Mouse (Mus musculus) urinary bladder, postnatal 36 days (tissue): Measurements from ENCODE around the gene Ovgp1.
A peak's percentile ranks its signal among the peaks of the same experiment; 100 is the strongest.
"Not testable (repeated sequence)": the region's sequence is repeated elsewhere in the genome, so short reads cannot be mapped to it uniquely, and the experiment has no call there.

Source experiments
- DNase-seq, 2 experiments: peaks; one replicate each; pipeline ENCODE4 v3.0.0; 2022; ENCODE audit warnings: low spot score in 2 of 2, mixed read lengths in 1 of 2

Ovgp1 gene

DNA sequence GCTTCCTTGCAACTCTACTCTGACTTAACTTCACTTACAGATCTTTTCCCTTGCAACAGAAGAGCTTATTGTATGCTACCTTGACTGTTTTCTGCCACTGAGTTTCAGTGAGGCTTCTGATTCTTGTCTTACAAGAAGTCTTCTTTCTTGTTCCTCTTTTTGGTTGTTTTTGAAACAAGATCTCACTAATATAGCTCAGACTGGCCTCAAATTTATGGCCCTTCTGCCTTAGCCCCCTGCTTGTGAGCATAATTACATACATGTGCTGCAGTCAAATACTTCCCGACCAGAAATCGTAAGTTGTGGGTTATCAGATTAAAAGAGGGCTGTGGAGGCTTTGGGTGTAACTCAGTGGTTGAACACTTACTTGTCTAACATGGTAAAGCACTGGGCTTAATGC is 21.2 kb downstream of the Ovgp1 start:
- DNase-seq = no peak

DNA sequence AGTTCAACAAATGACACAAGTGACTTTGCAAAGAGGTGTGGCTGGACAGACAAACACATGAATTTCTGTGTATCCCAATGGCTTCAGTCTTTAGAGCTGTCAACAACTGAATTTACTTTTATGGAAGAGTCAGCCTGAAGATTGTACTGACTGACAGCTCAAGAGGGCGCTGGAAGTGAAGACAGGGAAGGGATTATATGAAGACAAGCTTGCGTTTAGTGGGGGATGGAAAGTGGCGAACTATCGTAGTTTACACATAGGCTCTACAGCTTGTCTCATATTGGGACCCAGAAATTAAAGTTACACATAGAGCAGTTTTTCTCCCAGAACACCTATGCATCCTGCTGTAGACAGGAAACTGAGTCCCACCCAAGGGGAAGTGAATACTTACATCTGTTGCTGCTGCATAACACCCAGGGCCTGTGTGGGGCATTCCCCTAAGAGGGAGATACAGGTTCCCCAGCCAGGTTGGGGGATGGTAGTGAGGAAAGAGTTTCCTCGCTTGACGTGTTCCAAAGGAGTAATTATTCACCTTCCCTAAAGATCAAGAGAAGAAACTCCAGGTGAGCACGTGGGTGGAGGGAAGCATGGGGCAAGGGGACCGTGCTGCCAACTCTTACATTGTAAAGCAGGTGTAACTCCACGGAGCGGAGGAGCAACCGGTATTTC is 27.3 kb downstream of the Ovgp1 start:
- DNase-seq = no peak

DNA sequence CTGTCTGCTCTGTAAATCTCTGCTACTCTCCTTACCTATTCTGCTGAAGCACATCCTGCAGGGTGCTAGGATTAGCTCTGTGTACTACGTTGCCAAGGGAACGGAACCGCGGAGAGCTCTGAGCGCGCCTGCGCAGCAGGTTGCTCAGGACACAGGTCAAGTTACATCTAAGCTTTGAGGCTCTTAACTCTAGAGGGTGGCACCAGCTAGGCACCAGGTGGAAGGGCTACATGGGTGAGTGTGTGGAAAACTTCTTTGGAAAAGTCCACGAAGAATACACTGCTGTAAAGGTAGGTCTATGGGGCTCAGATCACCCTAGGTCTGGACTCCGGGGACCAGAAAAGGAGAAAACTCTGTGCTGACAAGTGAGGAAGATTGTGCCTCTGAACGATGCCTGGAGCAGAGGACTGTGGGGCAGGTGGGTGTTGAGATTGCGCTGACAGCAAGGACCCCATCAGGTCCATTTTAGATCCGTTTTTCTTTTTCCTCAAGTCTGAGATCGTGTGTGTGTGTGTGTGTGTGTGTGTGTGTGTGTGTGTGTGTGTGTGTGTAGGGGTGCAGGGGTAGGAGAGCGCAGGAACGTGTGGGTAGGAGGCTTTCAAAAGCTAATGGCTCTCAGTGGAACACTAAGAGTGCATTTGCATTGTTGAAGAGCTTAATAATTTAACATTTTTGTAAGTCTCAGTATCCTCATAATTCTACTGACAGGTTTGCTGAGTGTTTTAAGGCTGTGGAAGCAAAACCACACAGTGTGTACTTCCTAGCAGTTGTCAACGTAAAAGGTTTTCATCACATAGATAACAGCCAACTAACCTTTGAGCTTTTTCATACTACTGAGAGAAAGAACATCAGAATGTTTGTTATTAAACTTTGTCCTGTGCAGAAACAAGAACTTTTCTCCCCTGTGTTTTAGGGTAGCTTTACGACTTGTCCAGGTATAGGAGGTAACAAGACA is 28.2 kb downstream of the Ovgp1 start:
- DNase-seq = peak in 1 of 2 experiments; percentile 10

DNA sequence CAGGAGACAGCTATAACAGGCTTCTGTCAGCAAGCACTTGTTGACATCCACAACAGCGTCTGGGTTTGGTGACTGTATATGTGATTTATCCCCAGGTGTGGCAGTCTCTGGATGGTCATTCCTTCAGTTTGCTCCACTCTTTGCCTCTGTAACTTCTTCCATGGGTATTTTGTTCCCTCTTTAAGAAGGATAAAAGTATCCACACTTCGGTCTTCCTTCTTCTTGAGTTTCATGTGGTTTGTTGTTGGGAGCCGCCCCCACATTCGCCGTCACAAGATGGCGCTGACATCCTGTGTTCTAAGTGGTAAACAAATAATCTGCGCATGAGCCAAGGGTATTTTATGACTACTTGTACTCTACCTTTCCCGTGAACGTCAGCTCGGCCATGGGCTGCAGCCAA is 29.8 kb downstream of the Ovgp1 start:
- not testable (repeated sequence) for DNase-seq

DNA sequence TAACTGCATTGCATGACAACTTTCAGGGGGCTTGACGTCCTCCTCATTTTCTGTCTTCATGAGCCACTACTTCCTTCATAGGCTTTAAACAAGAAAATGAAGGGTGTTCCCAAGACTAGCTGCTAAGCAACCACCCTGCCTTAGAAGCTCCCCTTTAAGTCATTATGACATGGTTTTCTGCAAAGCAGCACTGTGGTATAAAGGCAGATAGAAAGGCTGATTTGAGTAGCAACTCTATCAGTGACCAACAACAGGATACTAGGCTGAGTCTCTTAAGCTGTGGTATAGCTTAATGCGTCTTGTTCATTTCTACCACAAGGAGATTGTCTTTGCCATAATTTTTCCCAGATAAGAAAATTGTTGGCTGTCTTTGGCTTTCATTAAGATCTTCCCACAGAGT is 41.0 kb downstream of the Ovgp1 start, which contains the start of gene Pifo:
Pifo (minus strand) TSS at position 101 of the 400 bp plus-strand sequence.
- DNase-seq = no peak

DNA sequence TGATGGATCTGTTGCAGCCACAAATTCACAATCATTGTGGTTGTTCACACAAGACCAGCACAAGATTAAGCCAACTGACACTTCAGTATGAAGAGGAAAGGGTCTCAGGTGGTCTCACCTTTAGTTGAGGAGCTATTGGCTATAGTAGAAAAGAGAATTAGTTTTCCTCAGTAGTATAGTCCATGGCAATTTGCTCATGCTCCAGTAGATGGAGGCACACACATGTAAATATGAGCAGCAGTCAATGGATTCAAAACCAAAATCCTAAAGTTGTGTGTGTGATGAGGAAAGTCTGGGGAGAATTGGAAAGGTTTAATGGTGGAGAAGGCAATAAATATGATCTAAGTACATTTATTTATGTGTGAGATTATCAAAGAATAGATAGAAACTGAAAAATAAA is 48.3 kb downstream of the Ovgp1 start:
- no peak for DNase-seq

DNA sequence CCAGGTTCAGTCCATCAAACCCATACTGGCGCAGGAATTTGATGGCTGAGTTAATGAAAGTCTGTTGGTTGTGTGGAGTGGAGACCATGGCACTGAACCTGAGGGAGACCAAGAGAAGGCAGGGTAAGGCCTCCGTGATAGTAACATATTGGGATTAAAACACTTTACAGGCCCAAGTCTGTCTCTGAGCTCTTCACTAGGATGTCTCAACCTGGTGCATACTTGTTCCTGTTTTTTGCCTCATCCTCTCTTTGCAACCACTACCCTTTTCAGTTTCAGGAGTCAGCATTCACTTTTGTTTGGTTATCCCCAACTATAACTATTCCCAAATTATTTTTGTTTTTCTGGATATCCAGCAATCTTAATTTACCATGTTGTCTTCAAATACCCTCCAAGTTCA is 50.6 kb downstream of the Ovgp1 start:
- no peak for DNase-seq

DNA sequence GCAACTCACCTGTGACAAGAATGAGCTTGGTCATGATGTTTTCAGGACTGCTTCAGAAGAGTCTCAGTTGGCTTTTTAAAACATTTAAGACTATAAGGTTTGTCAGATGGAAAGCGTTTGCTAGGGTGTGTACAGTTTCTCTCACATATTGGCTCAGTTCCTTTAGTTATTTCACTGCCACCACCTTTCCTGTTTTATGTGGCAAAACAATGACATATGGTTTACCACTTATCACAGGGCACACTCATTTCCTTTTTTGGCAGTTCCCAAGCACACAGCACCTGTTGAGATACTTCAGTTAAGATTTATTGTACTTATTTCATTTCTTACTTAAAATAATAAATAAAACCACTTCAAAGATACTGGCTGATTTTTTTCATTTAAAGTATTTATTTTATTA is 59.3 kb downstream of the Ovgp1 start, which contains the start of gene Chil5:
Chil5 (minus strand) TSS at position 34 of the 400 bp plus-strand sequence.
- no peak for DNase-seq
